Mouse (Mus musculus): ENCODE data around the gene Has1. TPM values are rescaled to one million over a fixed set of nuclear protein-coding genes. Genes with fewer than 3 reads are reported as not detected.
"Not testable (repeated sequence)": the region's sequence is repeated elsewhere in the genome, so short reads cannot be mapped to it uniquely, and the experiment has no call there.

Gene Has1
- total RNA-seq, 2 experiments from 2014 or later, result 0.20 TPM; not detected in 1

DNA sequence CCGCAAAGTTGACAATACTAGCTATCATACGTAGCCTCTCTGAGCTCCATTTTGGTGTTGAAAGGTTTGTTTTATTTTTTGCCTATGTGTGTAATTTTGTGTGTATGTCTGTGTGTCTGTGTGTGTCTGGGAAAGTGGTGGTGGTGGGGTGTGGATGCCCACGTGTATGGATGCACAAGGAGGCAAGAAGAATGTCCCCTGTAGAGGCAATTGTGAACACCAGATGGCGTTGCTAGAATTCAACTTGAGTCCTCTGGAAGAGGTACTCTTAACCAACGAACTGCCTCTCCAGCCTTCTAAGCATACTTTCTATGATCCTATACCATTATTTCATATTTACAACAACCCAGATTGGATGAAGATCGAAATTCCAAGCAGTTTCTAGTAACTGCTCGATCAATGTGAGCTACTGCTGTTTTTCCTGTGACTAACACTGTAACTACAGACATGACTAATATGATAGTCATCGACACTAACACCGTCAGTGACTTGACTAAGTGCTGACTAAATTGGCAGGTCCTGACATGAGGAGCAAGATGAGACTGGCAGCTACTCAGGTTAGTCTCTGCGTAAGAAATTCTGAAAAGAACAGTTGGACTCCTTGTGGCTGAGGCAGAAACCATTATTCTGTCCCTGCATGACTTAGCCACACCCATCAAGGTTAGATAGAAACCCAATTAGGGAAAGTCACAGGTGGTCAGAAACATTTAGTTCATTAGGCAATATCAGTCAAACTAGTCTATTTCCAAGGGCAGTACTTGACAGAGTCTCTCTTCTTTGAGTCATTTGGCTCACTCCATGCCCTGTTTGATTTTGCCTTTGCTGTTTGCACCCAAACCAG lies 9.6 kb downstream of the Has1 start:
- no peak for DNase-seq
- intact Hi-C loops (cut with DNase I), result no loop called here

DNA sequence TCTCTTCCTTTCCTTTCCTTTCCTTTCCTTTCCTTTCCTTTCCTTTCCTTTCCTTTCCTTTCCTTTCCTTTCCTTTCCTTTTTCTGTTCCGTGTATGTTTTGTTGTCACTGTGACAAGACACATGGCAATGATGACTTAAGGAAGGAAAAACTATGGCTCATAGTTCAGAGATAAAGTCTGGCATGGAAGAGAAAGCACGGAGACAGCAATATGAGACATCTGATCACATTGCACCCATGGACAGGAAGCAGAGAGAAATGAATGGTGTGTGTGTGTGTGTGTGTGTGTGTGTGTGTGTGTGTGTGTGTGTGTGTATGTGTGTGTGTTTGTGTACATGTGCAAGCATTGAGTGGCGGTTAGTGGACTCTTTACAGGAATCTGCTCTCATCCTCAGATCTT lies 10.4 kb downstream of the Has1 start:
- DNase-seq; intact Hi-C loops (cut with DNase I): not testable (repeated sequence)

DNA sequence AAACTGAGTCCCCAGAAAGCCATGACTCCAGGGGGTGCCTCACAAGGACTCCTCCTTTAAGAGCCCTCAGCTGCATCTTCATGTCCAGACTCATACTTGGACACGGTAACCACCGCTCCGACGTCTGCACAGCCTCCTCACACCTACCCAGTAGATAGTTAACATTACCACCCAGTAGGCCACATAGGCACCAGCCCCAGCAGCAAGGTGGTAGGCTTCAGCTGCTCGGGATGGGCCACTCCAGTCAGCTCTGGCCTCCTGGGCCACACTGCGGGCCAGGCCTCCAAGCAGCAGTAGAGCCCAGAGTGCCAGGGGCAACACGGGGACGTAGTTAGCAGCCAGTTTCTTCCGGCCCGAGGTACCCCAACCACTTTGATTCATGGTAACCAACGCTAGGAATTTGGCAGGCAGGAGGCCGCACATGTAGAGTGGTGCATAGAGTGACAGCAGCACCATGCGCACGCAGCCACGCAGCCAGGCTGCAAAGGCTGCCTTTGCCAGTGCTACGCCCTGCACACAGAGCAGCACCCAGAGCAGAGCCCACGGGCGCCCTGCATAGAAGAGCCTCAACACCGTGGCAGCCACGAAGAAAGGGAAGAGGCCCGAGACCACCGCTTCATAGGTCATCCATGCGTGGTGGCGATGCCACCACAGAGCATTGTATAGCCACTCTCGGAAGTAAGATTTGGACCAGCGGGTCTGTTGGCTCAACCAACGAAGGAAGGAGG lies 11.3 kb downstream of the Has1 start:
- DNase-seq, result no peak
- intact Hi-C loops (cut with DNase I), result no loop called here

DNA sequence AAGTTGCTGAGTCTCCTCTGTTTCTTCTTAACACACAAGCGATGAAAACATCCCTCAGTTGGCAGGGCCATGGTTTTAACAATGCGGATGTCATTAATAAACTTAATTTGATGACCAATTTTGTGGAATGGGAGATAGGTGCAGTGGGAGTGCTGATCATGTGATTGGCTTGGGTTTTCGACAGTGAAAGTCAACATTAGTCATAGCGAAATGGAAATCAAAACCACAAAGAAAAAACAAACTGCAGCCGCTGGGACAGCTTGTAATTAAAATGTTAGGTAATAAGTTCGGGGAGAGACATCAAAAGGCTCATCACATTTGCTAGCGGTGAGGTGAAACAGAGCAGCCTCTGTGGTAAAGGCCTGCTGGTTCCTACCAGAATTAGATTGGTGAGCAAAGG lies 14.2 kb downstream of the Has1 start:
- no peak for DNase-seq
- intact Hi-C loops (cut with DNase I), result no loop called here

DNA sequence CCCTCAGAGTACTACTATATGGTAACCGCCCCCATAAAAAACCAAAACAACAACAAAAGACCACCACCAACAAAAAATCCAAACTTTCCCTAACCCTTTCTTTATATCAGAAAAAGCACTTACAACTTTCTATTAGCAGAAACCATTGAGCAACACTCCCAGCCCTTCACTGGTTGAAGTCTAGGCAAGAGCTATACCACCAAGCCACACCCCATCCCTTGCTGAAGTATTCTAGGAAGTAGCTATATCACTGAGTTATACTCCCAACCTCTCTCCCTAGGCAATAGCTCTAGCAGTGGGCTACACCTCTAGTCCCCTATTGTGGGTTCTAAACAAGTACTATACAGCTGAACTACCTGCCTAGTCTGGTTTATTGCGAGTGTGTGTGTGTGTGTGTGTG lies 15.7 kb downstream of the Has1 start:
- DNase-seq, result no peak
- intact Hi-C loops (cut with DNase I), result no loop called here

DNA sequence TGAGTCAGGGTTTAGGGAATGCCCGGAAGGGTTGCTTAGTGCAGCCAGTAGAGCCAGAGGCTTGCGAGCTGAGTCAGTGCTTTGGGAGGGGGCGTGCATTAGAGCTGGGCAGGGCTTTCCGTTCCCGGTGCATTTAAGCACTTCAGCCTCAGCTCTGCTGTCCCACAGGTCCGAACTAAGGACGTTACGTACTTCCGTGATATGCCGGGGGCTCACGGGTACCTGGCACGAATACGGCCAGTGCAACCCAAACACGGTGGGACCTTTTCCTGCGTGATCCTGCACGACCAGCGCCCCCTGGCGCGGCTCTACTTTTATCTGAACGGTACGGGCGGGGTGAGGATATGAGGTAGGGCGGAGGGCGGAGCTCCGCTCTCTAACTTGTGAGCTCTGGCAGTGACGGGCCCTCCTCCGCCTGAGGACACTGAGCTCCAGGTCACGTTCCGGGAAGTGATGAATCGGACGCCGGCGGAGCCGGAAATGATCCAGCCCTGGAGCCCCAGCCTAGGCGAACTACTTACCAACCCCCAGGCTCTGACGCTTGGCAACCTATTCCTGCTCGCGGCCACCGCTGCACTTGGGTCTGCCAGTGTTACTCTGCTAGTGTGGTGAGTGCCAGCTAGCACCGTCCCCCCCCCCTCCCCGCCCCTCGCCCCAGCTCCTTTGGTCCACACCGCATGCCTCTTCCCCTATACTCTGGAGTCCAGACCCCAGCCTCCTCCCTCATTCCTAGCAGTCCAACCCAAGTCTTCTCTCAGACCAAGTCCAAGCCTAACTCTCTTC lies 16.9 kb downstream of the Has1 start:
- peak; percentile 95 for DNase-seq
- intact Hi-C loops (cut with DNase I), result no loop called here

DNA sequence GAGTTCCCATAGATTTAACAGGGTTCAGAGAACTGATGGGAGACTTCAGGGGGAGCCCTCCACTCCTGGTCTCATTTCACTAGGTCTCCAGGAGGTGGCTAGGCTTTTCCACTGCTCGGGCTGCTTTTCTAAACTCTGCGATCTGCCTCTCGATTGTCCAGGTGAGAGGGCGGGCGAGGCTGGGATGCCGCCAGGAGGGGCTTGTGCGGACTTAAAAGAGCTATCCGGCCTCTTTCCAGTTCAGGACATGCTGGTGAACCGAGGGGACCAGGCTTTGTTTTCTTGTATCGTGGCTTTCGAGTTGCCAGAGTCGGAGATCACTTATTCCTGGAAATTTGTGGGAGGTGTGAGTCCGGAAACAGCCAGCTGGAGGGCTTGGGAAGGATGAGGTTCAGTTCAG lies 17.6 kb downstream of the Has1 start:
- no peak for DNase-seq
- intact Hi-C loops (cut with DNase I), result no loop called here

DNA sequence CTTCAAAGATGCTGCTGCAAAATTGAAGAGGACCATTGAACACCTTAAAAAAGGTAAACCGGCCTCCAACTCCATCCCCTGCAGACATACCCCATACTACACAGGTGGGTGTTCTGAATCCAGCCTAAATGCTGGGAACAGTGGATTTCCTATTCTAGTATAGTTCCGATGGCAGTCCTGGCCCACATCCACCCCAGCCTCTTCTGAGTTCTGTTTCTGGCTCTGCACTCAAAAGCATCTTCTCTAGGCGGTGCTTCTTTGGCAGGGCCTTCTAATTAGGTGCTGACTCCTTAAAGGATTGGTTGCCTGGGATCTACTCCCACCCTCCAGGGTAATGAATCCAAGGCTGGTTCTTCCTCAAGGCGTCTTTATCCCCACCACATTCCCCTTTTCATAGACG lies 18.9 kb downstream of the Has1 start:
- DNase-seq, result no peak
- intact Hi-C loops (cut with DNase I), result no loop called here

DNA sequence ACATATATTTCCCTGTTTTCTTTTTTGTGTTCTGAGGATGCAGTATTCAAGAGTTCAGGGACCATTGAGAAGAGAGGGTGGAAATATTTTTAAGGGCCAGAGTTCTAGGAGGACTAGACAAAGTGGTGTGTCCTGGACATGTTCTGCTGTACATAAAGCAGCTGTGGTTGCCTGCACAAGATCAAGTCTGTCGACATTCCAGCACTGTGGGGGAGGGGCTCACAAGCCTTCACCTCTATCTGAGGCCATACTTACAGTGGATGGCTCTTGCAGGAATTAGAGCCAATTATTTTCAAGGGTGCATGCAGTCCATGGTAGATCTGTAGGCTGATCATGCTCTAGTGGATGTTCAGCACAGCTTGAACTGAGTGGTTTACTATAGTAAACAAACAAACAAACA lies 20.1 kb downstream of the Has1 start:
- intact Hi-C loops (cut with DNase I), result no loop called here
- DNase-seq, result no peak

DNA sequence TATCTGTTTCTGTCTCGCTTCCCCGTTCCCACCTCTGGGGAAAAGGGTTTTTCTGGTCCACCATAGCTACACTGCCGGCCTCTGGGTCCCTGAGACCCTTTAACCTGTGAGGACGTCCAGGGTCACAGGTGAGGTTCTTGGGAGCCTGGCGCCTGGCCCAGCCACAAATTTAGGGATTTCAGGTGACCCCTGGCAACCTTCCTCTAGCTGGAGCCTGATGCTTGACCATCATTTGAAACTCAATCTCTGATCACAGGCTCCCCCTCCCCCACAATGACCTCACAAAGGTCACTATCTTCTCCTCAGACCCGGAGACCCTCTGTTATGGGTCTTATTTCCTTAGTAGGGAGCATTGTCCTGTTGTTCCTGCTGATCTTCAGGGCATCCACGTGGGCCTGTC lies 24.3 kb downstream of the Has1 start:
- intact Hi-C loops (cut with DNase I), result no loop called here
- no peak for DNase-seq

DNA sequence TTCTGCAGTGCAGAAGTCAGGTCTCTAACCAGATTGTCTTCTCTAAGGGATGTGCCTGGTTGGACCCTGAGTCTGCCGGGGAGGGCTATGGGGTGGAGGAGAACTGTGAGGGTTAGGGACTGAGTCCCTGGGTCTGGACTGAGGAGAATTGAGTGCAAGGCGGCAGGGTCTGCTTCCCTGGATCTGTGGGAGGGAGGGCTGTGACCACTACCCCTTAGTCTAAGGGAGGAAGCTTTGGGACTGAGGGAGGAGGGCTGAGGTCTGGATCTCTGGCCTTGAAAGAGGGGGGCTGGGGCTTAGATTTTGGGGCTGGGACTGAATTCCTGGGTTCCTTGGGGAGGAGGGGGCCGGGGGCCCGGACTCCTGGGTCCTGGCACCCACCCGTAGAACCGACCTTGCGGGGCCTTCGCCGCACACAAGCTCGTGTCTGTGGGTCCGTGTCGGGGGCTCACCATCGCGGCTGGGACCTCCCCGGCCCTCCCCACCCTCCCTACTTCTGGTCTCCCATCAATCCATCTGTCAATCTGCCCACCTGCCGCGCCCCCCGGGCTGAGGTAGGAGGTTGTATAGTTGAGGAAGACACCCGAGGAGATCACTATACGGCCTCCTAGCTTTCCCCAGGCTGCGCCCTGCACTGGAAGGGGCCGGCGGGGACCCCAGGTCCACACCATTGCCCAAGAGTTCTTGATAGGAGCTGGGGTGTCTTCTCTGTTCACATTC lies 25.0 kb downstream of the Has1 start:
- intact Hi-C loops (cut with DNase I), result no loop called here
- DNase-seq, result peak; percentile 12

DNA sequence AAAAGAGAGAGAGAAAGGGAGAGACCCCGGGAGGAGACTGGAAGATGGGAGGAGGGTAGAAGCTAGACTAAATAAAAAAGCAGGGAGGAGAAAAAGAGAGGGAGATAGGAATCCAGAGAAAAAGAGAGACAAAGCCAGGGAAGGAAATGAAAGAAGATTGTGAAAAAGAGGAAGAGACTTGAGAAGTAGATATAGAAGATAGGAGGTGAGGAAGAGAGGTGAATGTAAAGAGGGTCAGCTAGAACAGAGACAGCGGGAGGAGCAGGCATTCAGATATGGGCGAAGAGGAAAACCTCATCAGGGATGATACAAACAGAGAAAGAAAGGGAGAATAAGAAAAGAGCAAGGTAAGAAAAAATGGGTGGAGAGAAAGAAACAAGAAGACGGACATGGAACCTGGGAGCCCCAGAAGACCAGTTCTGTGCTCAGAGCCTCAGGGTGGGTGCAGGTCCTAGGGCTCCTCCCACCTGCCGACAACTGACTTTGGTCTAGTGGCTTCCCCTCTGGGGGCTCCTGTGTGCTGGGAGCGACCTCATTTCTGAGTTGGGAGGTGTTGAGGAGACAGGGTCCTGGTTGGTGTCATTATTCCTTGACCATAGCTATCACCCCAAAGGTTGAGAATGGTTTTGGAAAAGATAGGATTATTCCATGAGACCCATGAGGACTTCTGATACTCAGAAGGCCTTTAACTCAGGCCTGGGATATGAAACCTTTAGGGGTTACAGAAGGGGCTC lies 25.8 kb downstream of the Has1 start:
- intact Hi-C loops (cut with DNase I), result no loop called here
- peak; percentile 18 for DNase-seq

DNA sequence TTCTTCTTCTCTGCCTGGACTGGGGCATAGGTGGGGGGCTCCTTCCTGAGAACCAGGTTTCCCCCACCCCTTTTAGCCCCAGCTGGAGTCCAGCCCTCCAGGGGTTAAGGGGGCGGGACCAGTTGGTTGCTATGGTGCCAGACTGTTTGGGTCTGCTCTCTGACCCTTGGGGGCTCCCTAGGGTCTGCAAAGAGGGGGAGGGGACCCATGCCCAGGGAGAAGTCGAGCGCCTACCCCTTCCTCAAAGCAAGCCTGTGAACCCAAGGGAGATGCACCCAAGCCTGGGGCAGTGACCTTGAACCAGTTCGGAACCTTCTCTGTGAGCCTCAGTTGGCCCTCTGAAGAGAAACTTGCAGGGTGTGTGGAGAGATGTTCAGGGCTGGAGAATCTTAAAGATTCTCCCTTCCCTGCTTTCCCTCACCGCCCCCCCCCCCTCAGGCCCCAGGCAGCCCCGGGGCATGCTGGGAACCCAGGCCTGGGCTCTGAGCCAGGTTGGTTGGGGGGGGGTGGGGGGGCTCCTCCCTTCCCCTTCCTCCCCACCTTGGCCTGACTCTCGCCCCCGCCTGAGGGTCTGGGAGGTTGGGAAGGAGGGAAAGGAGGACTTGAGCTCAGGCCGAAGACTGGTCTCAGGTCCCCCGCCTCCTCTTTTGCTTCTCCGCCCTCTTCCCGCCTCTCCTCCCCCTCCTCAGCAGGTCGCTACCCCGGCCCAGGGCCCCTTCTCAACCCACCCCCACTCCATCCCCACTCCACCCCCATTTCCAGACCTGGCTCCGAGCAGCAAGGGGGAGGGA lies 26.6 kb downstream of the Has1 start:
- intact Hi-C loops (cut with DNase I), result no loop called here
- DNase-seq, result peak; percentile 80

DNA sequence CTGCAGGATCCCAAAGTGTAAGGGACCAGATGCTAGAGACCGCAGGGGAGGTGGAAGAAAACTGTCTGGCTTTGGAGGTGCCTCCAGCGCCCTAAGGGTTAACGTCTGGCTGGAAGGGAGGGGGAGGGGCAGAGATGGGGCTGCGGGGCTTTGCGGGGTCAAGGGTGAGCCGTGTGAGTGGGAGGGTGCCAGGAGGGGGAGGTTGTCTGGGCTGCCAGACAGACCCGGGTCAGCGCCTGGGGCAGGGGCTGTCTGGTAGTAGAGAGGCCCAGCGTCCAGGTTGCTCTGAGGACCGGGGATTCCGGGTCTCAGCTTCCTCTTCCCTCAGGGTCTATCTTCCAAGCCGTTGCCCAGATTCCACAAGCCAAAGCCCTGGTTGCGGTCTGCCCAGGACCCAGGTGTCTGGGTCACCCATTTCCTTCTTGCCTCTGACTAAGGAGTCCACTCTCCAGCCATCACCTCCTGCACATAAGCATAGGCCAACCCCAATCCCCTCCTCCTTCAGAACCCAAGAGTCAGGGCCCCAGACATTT lies 27.3 kb downstream of the Has1 start:
- DNase-seq, result peak; percentile 82
- intact Hi-C loops (cut with DNase I), result no loop called here

DNA sequence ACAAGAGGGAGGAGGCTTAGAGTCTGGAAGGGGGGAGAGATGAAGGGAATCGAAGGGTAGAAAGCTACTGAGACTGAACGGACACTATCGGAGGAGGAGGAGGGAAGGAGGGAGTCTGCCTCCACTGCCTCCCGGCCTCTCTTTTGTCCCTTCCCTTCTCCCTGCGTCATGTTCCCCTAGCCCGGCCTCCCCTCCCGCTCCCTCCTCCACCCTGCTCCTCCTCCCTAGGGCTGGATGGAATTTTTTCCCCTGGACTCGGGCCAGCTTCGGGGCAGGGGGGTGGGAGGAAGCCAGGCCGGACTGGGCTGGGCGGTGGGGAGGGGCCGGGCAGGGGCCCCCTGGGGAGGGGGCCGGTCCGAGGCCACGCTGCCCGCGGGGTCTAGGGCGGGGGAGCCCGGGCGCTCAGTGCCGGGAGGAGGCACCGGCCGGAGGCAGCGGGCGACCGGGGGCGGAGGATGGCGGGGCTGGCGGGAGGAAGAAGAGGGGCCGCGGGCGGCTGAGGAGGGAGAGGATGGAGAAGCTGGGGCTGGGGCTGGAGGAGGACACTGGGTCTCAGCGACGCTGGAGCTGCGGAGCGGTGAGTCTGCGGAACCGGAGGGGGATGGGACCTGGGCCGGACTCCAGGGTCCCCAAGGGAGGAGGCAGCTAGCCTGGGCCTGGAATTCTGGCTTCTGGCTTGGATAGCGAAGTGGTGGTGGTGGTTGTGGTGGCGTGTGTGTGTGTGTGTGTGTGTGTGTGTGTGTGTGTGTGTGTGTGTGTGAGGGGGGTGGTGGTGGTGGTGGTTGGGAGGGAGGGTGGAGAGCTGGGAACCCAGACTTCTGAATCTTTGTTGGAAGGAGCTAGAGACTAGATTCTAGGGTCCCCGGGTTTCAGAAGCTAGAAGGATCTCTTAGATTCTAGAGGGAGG lies 28.0 kb downstream of the Has1 start, which contains the start of gene Spaca6:
Spaca6 (plus strand) TSS at position 408 of the 907 bp plus-strand sequence.
- DNase-seq, result peak; percentile 96

DNA sequence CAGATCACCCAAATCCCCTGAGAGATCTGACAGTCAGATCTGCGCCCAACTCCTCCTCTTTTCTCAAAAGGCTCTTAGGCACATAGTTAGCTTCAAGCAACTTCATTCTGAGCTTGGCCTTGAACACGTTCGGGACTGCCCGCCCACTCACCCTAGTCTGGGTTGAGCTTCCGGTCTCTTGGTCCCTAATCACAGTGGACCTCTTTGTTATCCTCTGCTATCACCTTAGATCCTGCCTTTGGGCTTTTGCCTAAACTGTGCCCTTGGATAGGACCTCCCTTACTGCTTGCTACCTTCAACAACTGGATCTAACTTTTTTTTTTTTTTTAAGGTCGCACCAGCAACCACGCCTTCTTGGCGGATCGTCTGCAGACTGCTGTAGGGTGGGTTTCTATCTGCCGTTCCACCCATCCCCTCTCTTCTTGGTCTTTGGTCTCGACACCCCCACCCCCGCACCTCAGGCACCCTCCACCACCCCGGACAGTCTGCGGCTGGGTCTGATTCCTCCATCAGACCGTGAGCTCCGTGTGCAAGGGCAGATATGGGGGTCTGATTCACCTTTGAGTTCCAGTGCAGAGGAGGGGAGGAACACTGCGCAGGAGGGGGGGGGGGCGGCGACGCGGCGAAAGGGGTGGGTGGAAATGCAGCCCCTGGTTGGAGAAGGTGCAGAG lies 28.9 kb downstream of the Has1 start:
- intact Hi-C loops (cut with DNase I), result no loop called here
- peak; percentile 36 for DNase-seq

More for the DNA sequence above, 28.0 kb downstream of the Has1 start, which contains the start of gene Spaca6:
- intact Hi-C loops (cut with DNase I), result no loop called here

DNA sequence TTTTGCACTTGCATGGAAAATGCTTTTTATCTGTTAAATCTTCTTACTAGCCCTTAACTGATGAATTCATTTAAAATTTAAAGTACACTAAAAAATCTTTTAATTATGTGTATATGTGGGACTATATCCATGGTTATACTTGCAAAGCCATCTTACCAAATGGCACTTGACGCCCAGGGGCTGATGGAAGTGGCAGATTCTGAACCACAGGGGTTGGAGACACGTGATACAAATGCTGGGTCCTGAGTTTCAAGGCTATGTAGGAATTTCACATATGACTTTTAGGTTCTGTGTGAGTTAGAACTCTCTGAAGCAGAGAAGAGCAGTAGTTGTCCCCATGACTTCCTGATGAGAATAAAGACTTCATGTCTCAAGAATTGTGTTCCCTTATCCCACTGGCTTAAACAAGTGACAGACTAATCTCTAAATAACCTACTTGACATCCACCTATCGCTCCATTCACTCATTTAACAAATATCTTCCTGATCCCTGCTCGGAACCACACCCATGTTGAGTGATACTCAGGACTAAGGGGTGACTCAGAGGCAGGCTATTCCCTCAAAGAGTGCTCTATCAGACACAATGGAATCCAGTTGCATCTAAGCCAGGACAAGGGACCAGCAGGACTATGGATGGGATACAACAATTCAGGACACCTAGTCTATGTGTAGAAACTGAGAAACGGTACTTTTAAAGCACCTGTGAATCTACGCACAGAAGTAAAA lies 31.2 kb downstream of the Has1 start:
- intact Hi-C loops (cut with DNase I), result no loop called here
- no peak for DNase-seq
